Mouse (Mus musculus) urinary bladder, postnatal 14 days (tissue): ENCODE measurements at regions not wholly inside any gene's neighbourhood (a gene's known extent, or its start where the extent isn't known, plus 50 kb on each side); places are given as distances from the start of the nearest gene placed in this dataset.

ENCODE experiments used
- DNase-seq: peaks from one replicate; pipeline ENCODE4 v3.0.0; 2021; ENCODE audit warnings: low spot score

DNA sequence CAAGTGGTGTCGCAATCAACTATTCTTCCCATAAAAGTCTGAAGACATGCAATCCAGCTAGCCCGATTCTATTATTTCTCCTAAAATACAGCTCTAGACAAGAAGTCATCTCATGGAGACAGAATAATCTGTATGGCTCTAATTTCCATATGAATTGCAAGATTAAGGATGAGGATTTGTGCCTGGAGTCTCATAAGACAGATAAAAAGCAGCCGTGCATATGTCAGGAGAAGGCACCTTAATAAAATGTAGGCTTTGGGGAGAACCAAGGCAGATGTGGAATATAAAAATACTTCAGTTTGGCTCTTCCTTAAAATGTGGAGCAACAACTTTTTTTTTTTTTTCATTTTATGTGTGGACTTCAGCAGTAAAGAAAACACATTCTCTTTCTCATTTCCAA is 876.8 kb downstream of the Hace1 start:
- DNase-seq, result no peak

DNA sequence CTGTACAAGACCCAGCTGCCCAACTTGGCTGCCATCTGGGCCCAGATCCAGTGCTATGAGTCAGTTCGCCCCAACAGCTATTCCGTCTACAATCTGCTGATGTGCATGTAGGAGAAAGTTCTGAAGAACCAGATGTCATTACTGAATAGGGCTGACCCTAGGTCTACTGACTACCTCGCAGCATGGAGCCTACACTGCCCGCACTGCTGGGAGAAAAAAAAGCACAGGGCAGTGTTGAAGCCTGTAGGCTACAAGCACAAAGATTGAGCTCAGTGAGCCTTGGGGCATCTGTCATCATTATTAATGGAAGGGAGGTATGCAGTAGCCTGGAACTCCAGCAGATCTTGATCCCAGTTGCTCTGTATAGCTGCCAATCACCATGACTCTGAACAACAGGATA is 881.1 kb downstream of the Hace1 start:
- peak; percentile 14 for DNase-seq

DNA sequence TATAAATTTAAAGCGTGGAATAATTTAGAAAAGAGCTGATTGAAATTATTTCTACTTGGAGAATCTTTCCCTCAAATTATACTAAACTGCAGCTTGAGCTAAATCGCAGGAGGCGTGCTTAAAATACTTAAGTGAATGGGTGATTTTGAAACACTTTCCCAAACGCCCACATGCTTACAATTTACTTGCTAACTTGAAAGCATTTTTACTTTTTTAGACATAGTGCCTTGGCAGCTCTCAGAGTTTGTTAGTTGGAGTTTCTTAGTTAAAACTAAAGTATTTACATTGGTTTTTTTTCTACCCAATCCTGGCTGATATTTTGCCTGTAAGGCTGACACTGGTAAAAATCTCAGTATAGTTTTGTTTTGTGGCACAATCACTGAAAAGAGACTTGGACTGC is 906.0 kb downstream of the Hace1 start:
- DNase-seq, result no peak
